ENCODE assay signal across 8 mouse cellular contexts in the genomic region with DNA sequence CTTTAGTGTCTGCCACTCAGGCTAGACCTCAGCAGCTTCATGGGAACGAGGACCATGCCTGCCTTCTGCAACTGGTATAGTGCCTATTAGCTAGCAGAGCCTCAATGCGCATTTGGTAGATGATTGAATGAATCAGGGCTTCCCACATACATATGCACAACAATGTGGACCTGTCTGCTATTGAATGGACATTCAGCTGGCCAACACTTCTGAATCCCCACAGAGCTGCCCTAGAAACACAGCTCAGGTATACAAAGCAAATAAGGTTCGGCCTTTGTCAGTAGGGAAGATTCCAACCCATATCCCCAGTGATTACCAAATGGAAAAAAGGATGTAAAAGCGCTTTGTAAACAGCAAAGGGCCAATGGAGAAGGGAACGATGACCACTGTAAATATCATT. TPM values are rescaled to one million over a fixed set of nuclear protein-coding genes. Genes with fewer than 3 reads are reported as not detected.
DNase-seq lines count a peak whose midpoint lies in the region; ATAC-seq and TF ChIP-seq lines count a peak whose summit lies in the region.

No protein-coding gene starts in this region.

- H3K9ac ChIP-seq in forebrain, embryonic 14.5 days (ENCODE audit: low read length), result peak overlapping the region; percentile 81

- 10% methylated on average over 5 of the region's 5 CpGs for WGBS in forebrain, embryonic 14.5 days
- WGBS in macrophage (ENCODE audit: missing documents), result 36% methylated on average over 5 of the region's 5 CpGs

- no peaks in the 10 kb centered on the region for H3K79me2 ChIP-seq in macrophage (ENCODE audit: inconsistent target)

- no peak for TF ChIP-seq CTCF in layer of hippocampus, adult 2 months (conservative IDR thresholded peaks at IDR 0.05)

- peak overlapping the region; percentile 57 for H3K4me2 ChIP-seq in forebrain, embryonic 14.5 days (ENCODE audit: low read length)

- no peaks in the 10 kb centered on the region for H3K9me3 ChIP-seq in forebrain, embryonic 14.5 days (replicated peaks; ENCODE audit: control insufficient read depth, low read length)

- DNase-seq in layer of hippocampus, adult 2 months (ENCODE audit: low spot score in 2 of 2), result no peak
- DNase-seq in layer of hippocampus, postnatal 25 days (ENCODE audit: extremely low spot score in 1 of 2, low spot score in 1 of 2), result no peak
- peak; percentile 30 for DNase-seq in forebrain, embryonic 14.5 days (ENCODE audit: low spot score)
- DNase-seq in gastrocnemius, postnatal 25 days, result no peak
- DNase-seq in yolk sac, embryonic 10.5 days (ENCODE audit: low spot score), result no peak
- DNase-seq in gastrocnemius, postnatal 10 days, result no peak

- peaks cover 5% of the 10 kb centered on the region; the same call in 1 of the 2 replicates for H3K4me1 ChIP-seq in brown adipose tissue, adult 24 weeks (ENCODE audit: control insufficient read depth, insufficient read depth, insufficient read length, low read length)
- peaks cover 16% of the 10 kb centered on the region for H3K4me1 ChIP-seq in forebrain, embryonic 14.5 days (ENCODE audit: control insufficient read depth, insufficient read depth, low read length)

- peak overlapping the region; percentile 95 for H3K4me3 ChIP-seq in layer of hippocampus, adult 2 months
- peak overlapping the region; percentile 69 for H3K4me3 ChIP-seq in brown adipose tissue, adult 24 weeks (ENCODE audit: insufficient read depth, low read depth, low read length)
- peak overlapping the region; percentile 70 for H3K4me3 ChIP-seq in forebrain, embryonic 14.5 days (ENCODE audit: low read depth, low read length)
- peak overlapping the region; percentile 63 for H3K4me3 ChIP-seq in macrophage (ENCODE audit: inconsistent target)

- H3K36me3 ChIP-seq in forebrain, embryonic 14.5 days (ENCODE audit: control insufficient read depth, insufficient read depth, low read length), result peaks cover 18% of the 10 kb centered on the region
- H3K36me3 ChIP-seq in macrophage (ENCODE audit: inconsistent target), result no peaks in the 10 kb centered on the region

- ATAC-seq in forebrain, embryonic 14.5 days, result peak; percentile 1; the same call in 1 of the 2 replicates

- peak overlapping the region; percentile 87 for H3K27ac ChIP-seq in layer of hippocampus, adult 2 months
- no peak overlapping the region for H3K27ac ChIP-seq in brown adipose tissue, adult 24 weeks (replicated peaks; ENCODE audit: low read depth, low read length)
- no peak overlapping the region; the same call in 1 of the 2 replicates for H3K27ac ChIP-seq in forebrain, embryonic 14.5 days (ENCODE audit: low read depth, low read length)
- H3K27ac ChIP-seq in macrophage, result no peak overlapping the region

- H3K27me3 ChIP-seq in forebrain, embryonic 14.5 days (replicated peaks; ENCODE audit: control insufficient read depth, insufficient read depth, low read length), result no peaks in the 10 kb centered on the region

RNA-seq across cellular contexts. Expression of gene Paqr3, which starts 0.7 kb away (rescaled TPM):
- 10 to 100 TPM; 29.8 to 31.8 TPM for total RNA-seq in layer of hippocampus, adult 2 months (2021)
- 10 to 100 TPM; 29.4 to 33.2 TPM for total RNA-seq in layer of hippocampus, postnatal 25 days (2021)
- polyA plus RNA-seq in brown adipose tissue, adult 24 weeks (2012; ENCODE audit: insufficient read depth, insufficient read length, missing spikeins), result 2.0 and 2.6 TPM in 2 replicates
- 17.9 and 21.7 TPM in 2 replicates for polyA plus RNA-seq in forebrain, embryonic 14.5 days (2014; fragmentation: Nextera tagmentation; extraction: Ambion mirVana)
- total RNA-seq in macrophage (2018; cell fraction: chromatin; rRNA removed), result 10 to 100 TPM in 2 of 26 experiments, 1 to 10 TPM in 23, under 1 TPM in 1; 0.67 to 63.3 (median 5.3) TPM
- 1 to 10 TPM; 1.8 to 5.0 (median 3.1) TPM for total RNA-seq in macrophage (2018; cell fraction: cytosol; rRNA removed)
- 1 to 10 TPM; 1.5 to 8.3 (median 5.2) TPM for total RNA-seq in macrophage (2018; cell fraction: nucleus; rRNA removed)
- 1.1 to 2.6 TPM (median 1.5 TPM) in 3 replicates for polyA plus RNA-seq in macrophage (2018)
- total RNA-seq in gastrocnemius, postnatal 25 days (2021), result 1 to 10 TPM; 1.3 to 2.4 TPM
- 1 to 10 TPM; 2.2 to 3.0 TPM for total RNA-seq in gastrocnemius, postnatal 10 days (2021)

Comparison
In these comparisons a context has a peak if more than half of its experiments do, and no peak if none do; other contexts are left out.
1. RNA of gene Paqr3, which starts 0.7 kb away (total RNA-seq): 29.4 to 33.2 TPM in layer of hippocampus, postnatal 25 days and 29.8 to 31.8 TPM in layer of hippocampus, adult 2 months; 2.2 to 3.0 TPM in gastrocnemius, postnatal 10 days and 1.3 to 2.4 TPM in gastrocnemius, postnatal 25 days; every median in the first group is over 4 times any median in the second.
2. Peak in every context shown above with its lines, with median percentiles within 50 percentile points of each other: H3K4me3 ChIP-seq.